Mouse (Mus musculus) lung, adult 2 months (tissue): ENCODE measurements at regions not wholly inside any gene's neighbourhood (a gene's known extent, or its start where the extent isn't known, plus 50 kb on each side); places are given as distances from the start of the nearest gene placed in this dataset.

ENCODE experiments used
- DNase-seq: peaks from one replicate; pipeline ENCODE4 v3.0.0; 2022
- H3K4me1 ChIP-seq: fragments of 200-500 bp; 2 replicates; pipeline ENCODE4 v1.6.1; 2011; ENCODE audit warnings: low read length; ENCODE audit not compliant: control insufficient read depth, insufficient read depth
- H3K4me3 ChIP-seq: fragments of 200-500 bp; replicated peaks from 2 replicates; pipeline ENCODE3; 2011; ENCODE audit warnings: low read depth, mild to moderate bottlenecking, control low read depth, low read length; ENCODE audit errors: extremely low read depth
- CTCF ChIP-seq: fragments of 200-500 bp; IDR thresholded peaks from 2 replicates; pipeline ENCODE4 v1.5.1; 2011; ENCODE audit warnings: mild to moderate bottlenecking, low read length, control low read depth; ENCODE audit not compliant: insufficient read depth
- POLR2A ChIP-seq: fragments of 200-500 bp; IDR thresholded peaks from 2 replicates; pipeline ENCODE4 v1.6.1; 2011; ENCODE audit warnings: low read depth, mild to moderate bottlenecking, control low read depth, low read length, borderline replicate concordance; ENCODE audit errors: extremely low read depth
- WGBS: fragments of 180-500 bp; shearing (Covaris S2); methylation state at CpG from one replicate; pipeline ENCODE4 v1.1.7; 2018; 5-methylcytosine and 5-hydroxymethylcytosine counted together

GRCm38 (mm10) chr10:102732420-102732819 is 220.4 kb downstream of the Rassf9 start:
- DNase-seq: no peak
- WGBS: 61% methylated on average over 6 of the region's 6 CpGs
- TF ChIP-seq CTCF (no peak), POLR2A (no peak)
- Histone ChIP-seq H3K4me3 (no peak overlapping the region), H3K4me1 (no peaks in the 10 kb centered on the region)

GRCm38 (mm10) chr10:102712263-102712662 is 200.2 kb downstream of the Rassf9 start:
- no peak for TF ChIP-seq CTCF
- no peak for TF ChIP-seq POLR2A
- 31% methylated on average over 2 of the region's 2 CpGs for WGBS
- no peak for DNase-seq
- Histone ChIP-seq H3K4me3 (no peak overlapping the region), H3K4me1 (no peaks in the 10 kb centered on the region)

GRCm38 (mm10) chr10:102705848-102706247 is 193.8 kb downstream of the Rassf9 start:
- 90% methylated on average over 3 of the region's 3 CpGs for whole genome bisulfite sequencing
- Histone ChIP-seq H3K4me3 (no peak overlapping the region), H3K4me1 (no peaks in the 10 kb centered on the region)
- TF ChIP-seq CTCF: no peak
- TF ChIP-seq POLR2A: no peak
- DNase-seq: no peak

GRCm38 (mm10) chr10:102694810-102695209 is 182.8 kb downstream of the Rassf9 start:
- 78% methylated on average over 2 of the region's 2 CpGs for WGBS
- Histone ChIP-seq H3K4me1 (no peaks in the 10 kb centered on the region), H3K4me3 (no peak overlapping the region)
- TF ChIP-seq POLR2A (no peak), CTCF (no peak)
- DNase-seq: no peak

- Histone ChIP-seq H3K4me3 (no peak overlapping the region), H3K4me1 (no peaks in the 10 kb centered on the region)
- DNase-seq: no peak
- 26% methylated on average over 1 of the region's 1 CpGs for WGBS
- TF ChIP-seq POLR2A: no peak
- TF ChIP-seq CTCF: no peak
Observed at GRCm38 (mm10) chr10:102689966-102690365, 177.9 kb downstream of the Rassf9 start.

GRCm38 (mm10) chr10:102686667-102687397 is 174.8 kb downstream of the Rassf9 start:
- Histone ChIP-seq H3K4me1 (no peaks in the 10 kb centered on the region), H3K4me3 (no peak overlapping the region)
- no peak for DNase-seq
- TF ChIP-seq POLR2A (no peak), CTCF (no peak)
- 80% methylated on average over 14 of the region's 14 CpGs for WGBS

- Histone ChIP-seq H3K4me3 (no peak overlapping the region), H3K4me1 (no peaks in the 10 kb centered on the region)
- no peak for DNase-seq
- TF ChIP-seq POLR2A (no peak), CTCF (no peak)
- WGBS: 48% methylated on average over 7 of the region's 7 CpGs
Observed at GRCm38 (mm10) chr10:102685833-102686434, 173.9 kb downstream of the Rassf9 start.

GRCm38 (mm10) chr10:102667359-102667758 is 155.3 kb downstream of the Rassf9 start:
- TF ChIP-seq CTCF: no peak
- TF ChIP-seq POLR2A: no peak
- Histone ChIP-seq H3K4me1 (no peaks in the 10 kb centered on the region), H3K4me3 (no peak overlapping the region)
- WGBS: 25% methylated on average over 5 of the region's 5 CpGs
- no peak for DNase-seq

GRCm38 (mm10) chr10:102659683-102660082 is 147.7 kb downstream of the Rassf9 start:
- H3K4me3 ChIP-seq: no peak overlapping the region
- 58% methylated on average over 6 of the region's 6 CpGs for WGBS
- no peak for DNase-seq
- TF ChIP-seq CTCF (no peak), POLR2A (no peak)
- no peaks in the 10 kb centered on the region for H3K4me1 ChIP-seq

- no peaks in the 10 kb centered on the region for H3K4me1 ChIP-seq
- 48% methylated on average over 2 of the region's 2 CpGs for WGBS
Observed at GRCm38 (mm10) chr10:102636507-102636906, 124.5 kb downstream of the Rassf9 start.

More at GRCm38 (mm10) chr10:102636507-102636906, 124.5 kb downstream of the Rassf9 start:
- no peak for DNase-seq
- no peak overlapping the region for H3K4me3 ChIP-seq
- TF ChIP-seq CTCF: no peak
- no peak for TF ChIP-seq POLR2A
